Mouse (Mus musculus) adrenal gland, adult 2 months (tissue): ENCODE measurements at regions not wholly inside any gene's neighbourhood (a gene's known extent, or its start where the extent isn't known, plus 50 kb on each side); places are given as distances from the start of the nearest gene placed in this dataset.

Experiments
- DNase-seq: peaks from one replicate; pipeline ENCODE4 v3.0.0; 2021

DNA sequence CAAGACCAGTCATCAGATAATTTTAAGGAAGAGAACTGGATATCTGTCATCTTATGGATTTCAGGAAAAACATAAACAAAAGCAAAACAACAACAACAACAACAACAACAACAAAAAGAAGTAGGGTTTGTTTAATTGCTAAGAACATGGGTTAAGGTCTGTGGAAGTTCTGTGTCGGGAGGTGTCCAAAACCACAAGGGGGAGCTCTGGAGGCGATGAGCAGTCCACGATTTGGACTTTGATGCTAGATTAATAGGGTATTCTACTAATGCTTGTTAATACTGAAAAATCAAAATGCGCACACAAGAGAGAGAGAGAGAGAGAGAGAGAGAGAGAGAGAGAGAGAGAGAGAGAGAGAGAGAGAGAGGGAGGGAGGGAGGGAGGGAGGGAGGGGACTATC, 692.0 kb upstream of the Car10 start:
- DNase-seq, result peak; percentile 6

GRCm38 (mm10) chr11:92451372-92451771, 646.5 kb upstream of the Car10 start:
- DNase-seq, result no peak

GRCm38 (mm10) chr11:92495291-92495690, 602.5 kb upstream of the Car10 start:
- DNase-seq, result no peak
